Mouse (Mus musculus): ENCODE results near the gene Baiap2. TPM values are rescaled to one million over a fixed set of nuclear protein-coding genes. Genes with fewer than 3 reads are reported as not detected.
A peak's percentile ranks its signal among the peaks of the same experiment; 100 is the strongest.

Baiap2 gene
- polyA plus RNA-seq, 1 experiment from 2014 or later: 21.4 TPM

DNA sequence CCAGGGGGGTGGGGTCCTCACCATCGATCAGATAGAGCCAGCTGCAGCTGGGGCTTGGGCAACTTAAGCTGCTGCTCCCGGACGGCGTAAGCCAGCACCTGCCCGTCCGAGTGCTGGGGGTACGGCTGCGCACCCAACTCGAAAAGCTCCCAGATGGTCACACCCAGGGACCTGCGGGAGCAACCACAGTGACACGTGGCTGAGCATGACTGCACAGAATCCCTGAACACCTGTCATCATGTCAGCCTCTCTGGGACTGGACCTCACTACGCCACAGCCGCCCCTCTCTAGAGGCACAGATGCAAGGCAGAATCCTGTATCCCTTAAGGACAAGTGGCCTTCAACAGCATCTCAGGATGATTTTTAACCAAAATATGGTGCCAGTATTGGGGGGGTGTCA, 70.1 kb downstream of the Baiap2 start:
- Histone ChIP-seq H3K9me3 (replicated peaks; ENCODE audit: low read length) (no peaks in the 10 kb centered on the region), H3K36me3 (ENCODE audit: insufficient read depth, low read length) (no peaks in the 10 kb centered on the region), H3K27ac (no peak overlapping the region), H3K9ac (ENCODE audit: low read depth, low read length) (no peak overlapping the region), H3K4me2 (ENCODE audit: low read length) (no peak overlapping the region), H3K4me1 (replicated peaks; ENCODE audit: insufficient read depth, low read length) (0 out of 2 replicates have a peak, but pooled peaks cover 10% of the 10 kb centered on the region), H3K27me3 (ENCODE audit: insufficient read depth, low read length) (no peaks in the 10 kb centered on the region), H3K4me3 (replicated peaks; ENCODE audit: low read depth, low read length) (no peak overlapping the region)
- ATAC-seq (replicated peaks; ENCODE audit: low FRiP score, low read depth) (0 out of 2 replicates have a peak, but pooled peaks have one; percentile 7), DNase-seq (ENCODE audit: low spot score) (no peak)
- TF ChIP-seq CTCF (IDR thresholded peaks at IDR 0.05; ENCODE audit: low read depth): no peak
- WGBS: 86% methylated on average over 13 of the region's 13 CpGs

- H3K36me3 ChIP-seq (ENCODE audit: insufficient read depth, low read length): no peaks in the 10 kb centered on the region
- no peaks in the 10 kb centered on the region for H3K27me3 ChIP-seq (ENCODE audit: insufficient read depth, low read length)
- no peak overlapping the region for H3K27ac ChIP-seq
- peak overlapping the region; percentile 56 for H3K9ac ChIP-seq (ENCODE audit: low read depth, low read length)
- H3K4me1 ChIP-seq (replicated peaks; ENCODE audit: insufficient read depth, low read length): 0 out of 2 replicates have a peak, but pooled peaks cover 10% of the 10 kb centered on the region
- no peaks in the 10 kb centered on the region for H3K9me3 ChIP-seq (replicated peaks; ENCODE audit: low read length)
- peak overlapping the region; percentile 62 for H3K4me2 ChIP-seq (ENCODE audit: low read length)
- H3K4me3 ChIP-seq (replicated peaks; ENCODE audit: low read depth, low read length): peak overlapping the region; percentile 21
- DNase-seq (ENCODE audit: low spot score) (peak; percentile 94), ATAC-seq (replicated peaks; ENCODE audit: low FRiP score, low read depth) (peak; percentile 51; the same call in 1 of the 2 replicates)
- 13% methylated on average over 16 of the region's 21 CpGs for WGBS
- peak; percentile 86 for TF ChIP-seq CTCF (IDR thresholded peaks at IDR 0.05; ENCODE audit: low read depth)
Measured at GRCm38 (mm10) chr11:120013174-120013711, 70.7 kb downstream of the Baiap2 start.

DNA sequence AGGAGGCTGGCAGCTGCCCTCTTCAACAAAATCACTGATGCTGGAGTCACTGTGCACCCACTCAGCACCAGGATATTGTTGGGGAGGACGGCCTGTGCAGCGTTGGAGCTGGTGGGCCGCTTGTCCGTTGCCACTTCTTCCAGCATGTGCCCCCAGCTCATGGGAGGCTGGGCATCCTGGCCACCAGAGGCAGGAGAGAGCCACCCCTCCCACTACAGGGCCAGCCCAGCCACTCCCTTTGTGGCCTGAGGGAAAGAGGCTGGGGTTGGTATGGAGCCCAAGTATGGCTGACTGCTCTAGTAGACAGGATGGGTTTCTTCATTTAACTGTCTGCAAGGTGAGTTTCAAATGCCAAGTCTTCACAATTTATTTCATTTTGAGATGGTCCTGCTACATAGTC, 72.2 kb downstream of the Baiap2 start:
- peaks cover 16% of the 10 kb centered on the region; the same call in 1 of the 2 replicates for H3K4me1 ChIP-seq (replicated peaks; ENCODE audit: insufficient read depth, low read length)
- no peak for ATAC-seq (replicated peaks; ENCODE audit: low FRiP score, low read depth)
- H3K36me3 ChIP-seq (ENCODE audit: insufficient read depth, low read length): no peaks in the 10 kb centered on the region
- H3K27ac ChIP-seq: no peak overlapping the region
- TF ChIP-seq CTCF (IDR thresholded peaks at IDR 0.05; ENCODE audit: low read depth): peak; percentile 25; the same call in 1 of the 2 replicates
- H3K9ac ChIP-seq (ENCODE audit: low read depth, low read length): no peak overlapping the region
- H3K9me3 ChIP-seq (replicated peaks; ENCODE audit: low read length): no peaks in the 10 kb centered on the region
- no peaks in the 10 kb centered on the region for H3K27me3 ChIP-seq (ENCODE audit: insufficient read depth, low read length)
- DNase-seq (ENCODE audit: low spot score): no peak
- WGBS: 92% methylated on average over 4 of the region's 4 CpGs
- H3K4me3 ChIP-seq (replicated peaks; ENCODE audit: low read depth, low read length): no peak overlapping the region
- H3K4me2 ChIP-seq (ENCODE audit: low read length): no peak overlapping the region

GRCm38 (mm10) chr11:120017011-120017410, 74.4 kb downstream of the Baiap2 start:
- Histone ChIP-seq H3K9me3 (replicated peaks; ENCODE audit: low read length) (no peaks in the 10 kb centered on the region), H3K27me3 (ENCODE audit: insufficient read depth, low read length) (no peaks in the 10 kb centered on the region), H3K4me1 (replicated peaks; ENCODE audit: insufficient read depth, low read length) (peaks cover 17% of the 10 kb centered on the region; the same call in 1 of the 2 replicates), H3K9ac (ENCODE audit: low read depth, low read length) (no peak overlapping the region), H3K4me2 (ENCODE audit: low read length) (no peak overlapping the region), H3K27ac (no peak overlapping the region), H3K4me3 (replicated peaks; ENCODE audit: low read depth, low read length) (no peak overlapping the region), H3K36me3 (ENCODE audit: insufficient read depth, low read length) (no peaks in the 10 kb centered on the region)
- WGBS: 80% methylated on average over 8 of the region's 8 CpGs
- TF ChIP-seq CTCF (IDR thresholded peaks at IDR 0.05; ENCODE audit: low read depth): no peak
- no peak for DNase-seq (ENCODE audit: low spot score)
- no peak for ATAC-seq (replicated peaks; ENCODE audit: low FRiP score, low read depth)

DNA sequence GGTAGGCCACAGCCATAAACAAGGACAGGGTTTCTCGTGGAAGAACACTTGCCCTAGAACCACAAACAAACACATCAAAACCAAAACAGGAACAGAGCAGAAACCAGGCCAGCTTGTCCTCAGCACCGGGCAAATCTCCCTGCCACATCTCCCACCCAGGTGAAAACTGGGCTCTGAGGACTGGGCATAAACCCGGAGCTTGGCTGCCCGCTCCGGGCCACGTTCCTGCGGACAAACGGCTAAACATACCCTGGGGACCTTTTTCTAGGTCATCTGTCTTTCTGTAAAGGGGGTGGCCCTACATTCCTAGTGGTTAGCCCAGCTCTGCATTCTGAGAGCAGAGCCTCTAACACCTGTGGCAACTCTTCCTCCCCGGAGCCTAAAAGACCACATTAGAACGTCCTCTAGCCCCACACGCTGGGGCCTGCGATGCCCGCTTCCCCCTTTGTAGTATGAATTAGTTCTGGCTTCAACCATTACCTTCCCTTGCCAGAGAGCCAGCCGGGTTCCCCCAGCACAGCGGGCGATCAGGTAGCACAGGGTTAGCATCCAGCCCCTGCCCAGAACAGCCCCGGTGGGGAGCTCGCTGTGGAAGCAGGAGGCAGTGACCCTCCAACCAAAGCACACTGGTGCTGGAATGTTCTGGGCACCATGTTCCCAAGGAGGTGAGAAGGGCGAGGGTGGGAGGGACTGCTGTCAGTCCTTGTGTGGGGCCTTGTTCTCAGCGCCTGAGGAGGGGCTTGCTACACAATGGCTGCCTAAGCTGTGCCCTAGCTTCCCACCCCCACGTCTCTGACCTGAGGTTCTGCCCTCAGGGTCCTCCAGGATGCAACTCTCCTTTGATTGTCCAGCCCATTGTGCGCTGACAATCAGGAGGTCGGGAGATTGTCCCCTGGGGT, 77.2 kb downstream of the Baiap2 start:
- Histone ChIP-seq H3K27ac (no peak overlapping the region), H3K4me3 (replicated peaks; ENCODE audit: low read depth, low read length) (no peak overlapping the region), H3K27me3 (ENCODE audit: insufficient read depth, low read length) (no peaks in the 10 kb centered on the region), H3K4me1 (replicated peaks; ENCODE audit: insufficient read depth, low read length) (peaks cover 12% of the 10 kb centered on the region; the same call in 1 of the 2 replicates), H3K4me2 (ENCODE audit: low read length) (no peak overlapping the region), H3K9me3 (replicated peaks; ENCODE audit: low read length) (no peaks in the 10 kb centered on the region), H3K36me3 (ENCODE audit: insufficient read depth, low read length) (no peaks in the 10 kb centered on the region), H3K9ac (ENCODE audit: low read depth, low read length) (no peak overlapping the region)
- ATAC-seq (replicated peaks; ENCODE audit: low FRiP score, low read depth) (no peak), DNase-seq (ENCODE audit: low spot score) (no peak)
- WGBS: 62% methylated on average over 23 of the region's 23 CpGs
- TF ChIP-seq CTCF (IDR thresholded peaks at IDR 0.05; ENCODE audit: low read depth): no peak

DNA sequence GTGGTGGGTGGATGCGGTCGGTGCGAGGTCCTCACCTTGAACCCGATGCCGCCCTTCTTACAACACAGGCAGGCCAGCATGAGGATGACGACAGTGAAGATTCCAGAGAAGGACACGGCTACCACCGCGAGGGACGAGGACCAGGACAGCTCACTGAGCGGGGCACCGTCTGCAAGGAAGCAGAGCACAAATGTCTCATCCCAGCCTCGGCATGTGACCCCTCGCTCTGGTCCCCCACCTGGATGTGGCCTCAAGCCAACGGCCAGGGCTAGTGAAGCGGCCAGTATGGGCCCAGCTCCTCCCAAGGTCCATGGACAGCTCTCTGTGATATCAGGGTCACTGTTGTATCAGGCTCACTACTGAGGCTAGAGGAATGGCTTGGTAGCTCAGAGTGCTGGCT, 78.8 kb downstream of the Baiap2 start:
- Histone ChIP-seq H3K9ac (ENCODE audit: low read depth, low read length) (no peak overlapping the region), H3K4me3 (replicated peaks; ENCODE audit: low read depth, low read length) (no peak overlapping the region), H3K4me2 (ENCODE audit: low read length) (no peak overlapping the region), H3K27me3 (ENCODE audit: insufficient read depth, low read length) (no peaks in the 10 kb centered on the region), H3K27ac (no peak overlapping the region), H3K36me3 (ENCODE audit: insufficient read depth, low read length) (no peaks in the 10 kb centered on the region), H3K4me1 (replicated peaks; ENCODE audit: insufficient read depth, low read length) (peaks cover 12% of the 10 kb centered on the region; the same call in 1 of the 2 replicates), H3K9me3 (replicated peaks; ENCODE audit: low read length) (no peaks in the 10 kb centered on the region)
- no peak for TF ChIP-seq CTCF (IDR thresholded peaks at IDR 0.05; ENCODE audit: low read depth)
- ATAC-seq (replicated peaks; ENCODE audit: low FRiP score, low read depth) (no peak), DNase-seq (ENCODE audit: low spot score) (no peak)
- 87% methylated on average over 16 of the region's 16 CpGs for WGBS

Data from kidney, postnatal 0 days (tissue).